Mouse (Mus musculus) forebrain, embryonic 12.5 days (tissue): ENCODE measurements at regions not wholly inside any gene's neighbourhood (a gene's known extent, or its start where the extent isn't known, plus 50 kb on each side); places are given as distances from the start of the nearest gene placed in this dataset.

Experiments used
- ATAC-seq: fragments of 200-750 bp; cut with Nextera tagmentation; 2 replicates; pipeline ENCODE4 v1.8.0; 2017; ENCODE audit warnings: moderate TSS enrichment; ENCODE audit not compliant: low FRiP score
- H3K27ac ChIP-seq: fragments of 300-500 bp; sonication (generic); 2 replicates; pipeline ENCODE4 v1.5.1; 2016; ENCODE audit warnings: mild to moderate bottlenecking
- H3K27me3 ChIP-seq: fragments of 300-500 bp; sonication (generic); 2 replicates; pipeline ENCODE4 v1.6.1; 2016; ENCODE audit warnings: mild to moderate bottlenecking
- H3K36me3 ChIP-seq: fragments of 300-500 bp; sonication (generic); replicated peaks from 2 replicates; pipeline ENCODE4 v1.6.1; 2016; ENCODE audit warnings: mild to moderate bottlenecking
- H3K4me1 ChIP-seq: fragments of 300-500 bp; sonication (generic); 2 replicates; pipeline ENCODE4 v1.6.1; 2016
- H3K4me2 ChIP-seq: fragments of 300-500 bp; sonication (generic); 2 replicates; pipeline ENCODE4 v1.6.1; 2016; ENCODE audit warnings: mild to moderate bottlenecking, moderate library complexity
- H3K4me3 ChIP-seq: fragments of 300-500 bp; sonication (generic); replicated peaks from 2 replicates; pipeline ENCODE4 v1.5.1; 2016; ENCODE audit warnings: mild to moderate bottlenecking
- H3K9ac ChIP-seq: fragments of 300-500 bp; sonication (generic); 2 replicates; pipeline ENCODE4 v1.6.1; 2016; ENCODE audit warnings: mild to moderate bottlenecking
- H3K9me3 ChIP-seq: fragments of 300-500 bp; sonication (generic); 2 replicates; pipeline ENCODE4 v1.6.1; 2016
- WGBS: fragments of 180-500 bp; shearing (Covaris S2); methylation state at CpG from one replicate; pipeline ENCODE4 v1.1.7; 2016; 5-methylcytosine and 5-hydroxymethylcytosine counted together

GRCm38 (mm10) chr13:111946811-111947210 lies 138.0 kb upstream of the Map3k1 start:
- Histone ChIP-seq H3K9ac (no peak overlapping the region), H3K4me2 (no peak overlapping the region), H3K4me1 (peaks cover 16% of the 10 kb centered on the region), H3K27me3 (no peaks in the 10 kb centered on the region), H3K4me3 (no peak overlapping the region), H3K27ac (no peak overlapping the region), H3K36me3 (no peaks in the 10 kb centered on the region), H3K9me3 (no peaks in the 10 kb centered on the region)
- 96% methylated on average over 8 of the region's 8 CpGs for WGBS
- ATAC-seq: no peak

DNA sequence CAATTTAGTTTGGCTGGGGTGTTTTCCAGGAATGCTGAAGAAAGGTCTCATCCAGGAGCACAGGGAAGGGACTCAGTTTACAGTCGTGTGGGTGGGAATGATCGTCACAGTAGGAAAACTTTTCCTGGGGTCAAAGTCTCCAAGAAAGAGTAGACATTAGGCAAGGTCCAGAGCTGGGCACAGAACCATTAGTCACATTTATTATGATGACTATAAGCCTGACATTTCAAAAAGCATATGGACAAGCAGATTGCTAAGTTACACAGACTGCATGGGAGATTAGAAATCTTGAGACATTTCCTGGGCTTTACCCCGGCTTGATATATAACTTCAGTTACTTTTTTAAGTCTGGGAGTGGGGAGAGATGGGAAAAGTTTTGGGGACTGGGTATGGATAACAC lies 139.6 kb upstream of the Map3k1 start:
- Histone ChIP-seq H3K9ac (no peak overlapping the region), H3K4me1 (peaks cover 15% of the 10 kb centered on the region), H3K4me2 (no peak overlapping the region), H3K27me3 (no peaks in the 10 kb centered on the region), H3K36me3 (no peaks in the 10 kb centered on the region), H3K9me3 (no peaks in the 10 kb centered on the region), H3K4me3 (no peak overlapping the region), H3K27ac (no peak overlapping the region)
- no peak for ATAC-seq
- 90% methylated on average over 3 of the region's 3 CpGs for WGBS

- H3K4me2 ChIP-seq: no peak overlapping the region
- ATAC-seq: no peak
These were observed 141.2 kb upstream of the Map3k1 start for GRCm38 (mm10) chr13:111950042-111950441.

GRCm38 (mm10) chr13:111953860-111954519 lies 145.2 kb upstream of the Map3k1 start:
- H3K9me3 ChIP-seq: no peaks in the 10 kb centered on the region
- no peak for ATAC-seq
- H3K4me1 ChIP-seq: peaks cover 11% of the 10 kb centered on the region; the same call in 1 of the 2 replicates
- no peak overlapping the region for H3K4me3 ChIP-seq
- H3K27me3 ChIP-seq: no peaks in the 10 kb centered on the region
- no peak overlapping the region for H3K4me2 ChIP-seq
- H3K9ac ChIP-seq: no peak overlapping the region
- WGBS: 32% methylated on average over 8 of the region's 8 CpGs
- H3K36me3 ChIP-seq: no peaks in the 10 kb centered on the region
- H3K27ac ChIP-seq: peak overlapping the region; percentile 14; the same call in 1 of the 2 replicates

More at GRCm38 (mm10) chr13:111950042-111950441, 141.2 kb upstream of the Map3k1 start:
- H3K4me1 ChIP-seq: peaks cover 11% of the 10 kb centered on the region; the same call in 1 of the 2 replicates
- no peaks in the 10 kb centered on the region for H3K9me3 ChIP-seq
- 87% methylated on average over 1 of the region's 1 CpGs for WGBS
- H3K4me3 ChIP-seq: no peak overlapping the region
- no peak overlapping the region for H3K9ac ChIP-seq
- H3K36me3 ChIP-seq: no peaks in the 10 kb centered on the region
- H3K27ac ChIP-seq: no peak overlapping the region
- H3K27me3 ChIP-seq: no peaks in the 10 kb centered on the region

- H3K27ac ChIP-seq: peak overlapping the region; percentile 14; the same call in 1 of the 2 replicates
These were observed 145.7 kb upstream of the Map3k1 start for GRCm38 (mm10) chr13:111954520-111954884.

DNA sequence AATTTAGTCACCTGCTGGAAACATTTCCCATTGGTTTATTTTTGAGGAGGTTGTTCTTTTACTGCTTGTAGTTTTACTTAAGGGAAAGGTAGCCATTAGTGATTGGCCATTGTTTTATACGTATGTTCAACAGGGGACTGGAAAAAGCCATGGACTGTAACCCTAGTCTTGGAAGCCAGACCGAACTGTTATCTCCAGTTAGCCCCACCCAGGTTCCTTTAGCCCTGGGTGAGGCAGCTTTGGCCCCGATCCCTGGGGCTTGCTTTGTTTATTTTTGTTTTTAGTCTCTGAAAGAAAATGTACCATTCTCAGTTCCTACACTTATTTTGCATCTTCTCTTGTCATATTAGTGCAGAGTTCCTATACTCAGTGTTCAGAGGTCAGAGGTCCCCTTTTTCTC lies 148.3 kb upstream of the Map3k1 start:
- 91% methylated on average over 3 of the region's 3 CpGs for WGBS
- Histone ChIP-seq H3K27me3 (no peaks in the 10 kb centered on the region), H3K27ac (no peak overlapping the region), H3K4me2 (no peak overlapping the region), H3K4me1 (peaks cover 11% of the 10 kb centered on the region; the same call in 1 of the 2 replicates), H3K9me3 (no peaks in the 10 kb centered on the region), H3K4me3 (no peak overlapping the region), H3K36me3 (no peaks in the 10 kb centered on the region), H3K9ac (no peak overlapping the region)
- ATAC-seq: no peak

More at GRCm38 (mm10) chr13:111954520-111954884, 145.7 kb upstream of the Map3k1 start:
- Histone ChIP-seq H3K4me1 (peaks cover 11% of the 10 kb centered on the region; the same call in 1 of the 2 replicates), H3K36me3 (no peaks in the 10 kb centered on the region), H3K9me3 (no peaks in the 10 kb centered on the region), H3K4me3 (no peak overlapping the region), H3K27me3 (no peaks in the 10 kb centered on the region), H3K4me2 (no peak overlapping the region), H3K9ac (no peak overlapping the region)
- WGBS: 20% methylated on average over 6 of the region's 6 CpGs
- ATAC-seq: no peak

DNA sequence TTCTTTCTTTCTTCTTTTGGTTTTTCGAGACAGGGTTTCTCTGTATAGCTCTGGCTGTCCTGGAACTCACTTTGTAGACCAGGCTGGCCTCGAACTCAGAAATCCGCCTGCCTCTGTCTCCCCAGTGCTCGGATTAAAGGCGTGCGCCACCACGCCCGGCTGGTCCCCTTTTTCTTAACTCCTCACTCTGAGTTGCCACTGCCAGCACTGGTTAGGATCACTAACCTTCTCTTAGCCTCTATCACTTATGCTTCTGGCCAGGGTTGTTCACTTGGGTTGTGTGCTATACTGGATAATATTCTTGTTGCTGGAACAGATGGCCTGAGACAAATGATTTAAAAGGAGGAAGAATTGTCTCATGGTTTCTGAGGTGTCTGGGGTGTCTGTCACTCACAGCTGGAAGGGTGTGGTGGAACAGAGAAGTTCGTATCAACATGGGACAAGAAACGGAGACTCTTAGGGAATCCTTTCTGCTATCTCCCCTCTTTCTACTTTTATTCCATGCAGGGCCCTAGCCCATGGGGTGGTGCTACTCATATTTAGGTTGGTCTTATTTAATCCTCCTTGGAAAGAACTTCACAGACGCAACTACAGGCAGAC lies 149.0 kb upstream of the Map3k1 start:
- Histone ChIP-seq H3K27ac (no peak overlapping the region), H3K27me3 (no peaks in the 10 kb centered on the region), H3K9ac (no peak overlapping the region), H3K36me3 (no peaks in the 10 kb centered on the region), H3K4me2 (no peak overlapping the region), H3K4me1 (peaks cover 11% of the 10 kb centered on the region; the same call in 1 of the 2 replicates), H3K9me3 (no peaks in the 10 kb centered on the region), H3K4me3 (no peak overlapping the region)
- no peak for ATAC-seq
- 90% methylated on average over 11 of the region's 11 CpGs for WGBS

- Histone ChIP-seq H3K4me3 (no peak overlapping the region), H3K4me1 (peaks cover 11% of the 10 kb centered on the region; the same call in 1 of the 2 replicates), H3K9ac (no peak overlapping the region), H3K27ac (no peak overlapping the region), H3K4me2 (no peak overlapping the region), H3K36me3 (no peaks in the 10 kb centered on the region), H3K9me3 (no peaks in the 10 kb centered on the region), H3K27me3 (no peaks in the 10 kb centered on the region)
- no peak for ATAC-seq
- 95% methylated on average over 1 of the region's 1 CpGs for WGBS
These were observed 149.6 kb upstream of the Map3k1 start for GRCm38 (mm10) chr13:111958421-111958820.

- no peak overlapping the region for H3K4me2 ChIP-seq
These were observed 151.2 kb upstream of the Map3k1 start for GRCm38 (mm10) chr13:111960036-111960435.

GRCm38 (mm10) chr13:111961423-111961822 lies 152.6 kb upstream of the Map3k1 start:
- 0 out of 2 replicates have a peak, but pooled peaks cover 8% of the 10 kb centered on the region for H3K27me3 ChIP-seq
- no peak overlapping the region for H3K27ac ChIP-seq
- H3K4me3 ChIP-seq: no peak overlapping the region
- WGBS: 85% methylated on average over 6 of the region's 6 CpGs
- H3K4me2 ChIP-seq: no peak overlapping the region
- no peaks in the 10 kb centered on the region for H3K4me1 ChIP-seq
- no peaks in the 10 kb centered on the region for H3K9me3 ChIP-seq
- no peaks in the 10 kb centered on the region for H3K36me3 ChIP-seq
- no peak overlapping the region for H3K9ac ChIP-seq
- no peak for ATAC-seq

More at GRCm38 (mm10) chr13:111960036-111960435, 151.2 kb upstream of the Map3k1 start:
- no peak for ATAC-seq
- no peaks in the 10 kb centered on the region for H3K4me1 ChIP-seq
- no peak overlapping the region for H3K9ac ChIP-seq
- no peaks in the 10 kb centered on the region for H3K9me3 ChIP-seq
- 0 out of 2 replicates have a peak, but pooled peaks cover 5% of the 10 kb centered on the region for H3K27me3 ChIP-seq
- no peak overlapping the region for H3K27ac ChIP-seq
- no peaks in the 10 kb centered on the region for H3K36me3 ChIP-seq
- no peak overlapping the region for H3K4me3 ChIP-seq
- WGBS: 96% methylated on average over 2 of the region's 2 CpGs

GRCm38 (mm10) chr13:111962155-111962554 lies 153.4 kb upstream of the Map3k1 start:
- no peak for ATAC-seq
- 96% methylated on average over 4 of the region's 4 CpGs for WGBS
- H3K4me3 ChIP-seq: no peak overlapping the region

GRCm38 (mm10) chr13:111966113-111966512 lies 157.3 kb upstream of the Map3k1 start:
- Histone ChIP-seq H3K27me3 (0 out of 2 replicates have a peak, but pooled peaks cover 10% of the 10 kb centered on the region), H3K9ac (no peak overlapping the region), H3K4me1 (no peaks in the 10 kb centered on the region), H3K27ac (no peak overlapping the region), H3K4me3 (no peak overlapping the region), H3K9me3 (no peaks in the 10 kb centered on the region), H3K36me3 (no peaks in the 10 kb centered on the region), H3K4me2 (no peak overlapping the region)
- no peak for ATAC-seq
- WGBS: 80% methylated on average over 6 of the region's 6 CpGs

More at GRCm38 (mm10) chr13:111962155-111962554, 153.4 kb upstream of the Map3k1 start:
- H3K9me3 ChIP-seq: no peaks in the 10 kb centered on the region
- H3K4me1 ChIP-seq: no peaks in the 10 kb centered on the region
- 0 out of 2 replicates have a peak, but pooled peaks cover 8% of the 10 kb centered on the region for H3K27me3 ChIP-seq
- no peaks in the 10 kb centered on the region for H3K36me3 ChIP-seq
- no peak overlapping the region for H3K27ac ChIP-seq
- H3K4me2 ChIP-seq: no peak overlapping the region
- no peak overlapping the region for H3K9ac ChIP-seq
